Mouse (Mus musculus) brain, embryonic 14.5 days (tissue): Measurements from ENCODE around the gene Il22ra1.

ENCODE experiments used
- CTCF ChIP-seq: fragments of 200-500 bp; IDR thresholded peaks from 2 replicates; pipeline ENCODE4 v1.5.1; 2012; ENCODE audit warnings: inconsistent platforms, mild to moderate bottlenecking, moderate library complexity, borderline replicate concordance; ENCODE audit not compliant: insufficient read depth, insufficient read length; ENCODE audit errors: extremely low read depth
- POLR2A ChIP-seq: fragments of 200-500 bp; IDR thresholded peaks from 2 replicates; pipeline ENCODE4 v1.6.1; 2012; ENCODE audit warnings: mild to moderate bottlenecking, inconsistent platforms, borderline replicate concordance; ENCODE audit not compliant: poor library complexity, insufficient read depth, insufficient read length, severe bottlenecking; ENCODE audit errors: extremely low read depth

- TF ChIP-seq POLR2A (no peak), CTCF (no peak)
These were observed 59.3 kb downstream of the Il22ra1 start for GRCm38 (mm10) chr4:135787271-135787670.
